Mouse (Mus musculus) testis, adult 2 months (tissue): ENCODE data around the gene Olfr315. TPM values are rescaled to one million over a fixed set of nuclear protein-coding genes. Genes with fewer than 3 reads are reported as not detected.

Source experiments
- H3K27ac ChIP-seq: fragments of 200-500 bp; 2 replicates; pipeline ENCODE4 v1.5.1; 2012; ENCODE audit warnings: low read depth, low read length; ENCODE audit not compliant: control insufficient read depth, insufficient read depth
- H3K27me3 ChIP-seq: fragments of 200-500 bp; 2 replicates; pipeline ENCODE4 v1.6.1; 2012; ENCODE audit warnings: mild to moderate bottlenecking, low read length, moderate library complexity; ENCODE audit not compliant: control insufficient read depth, insufficient read depth
- H3K36me3 ChIP-seq: fragments of 200-500 bp; 2 replicates; pipeline ENCODE4 v1.6.1; 2012; ENCODE audit warnings: mild to moderate bottlenecking, low read length; ENCODE audit not compliant: control insufficient read depth, insufficient read depth
- H3K4me1 ChIP-seq: fragments of 200-500 bp; 2 replicates; pipeline ENCODE4 v1.6.1; 2012; ENCODE audit warnings: low read length; ENCODE audit not compliant: control insufficient read depth, insufficient read depth
- H3K4me3 ChIP-seq: fragments of 200-500 bp; 2 replicates; pipeline ENCODE4 v1.5.1; 2012; ENCODE audit warnings: low read depth, mild to moderate bottlenecking, low read length, moderate library complexity, mixed read lengths; ENCODE audit not compliant: control insufficient read depth
- CTCF ChIP-seq: fragments of 200-500 bp; IDR thresholded peaks from 2 replicates; pipeline ENCODE4 v1.5.1; 2012; ENCODE audit warnings: low read depth, mild to moderate bottlenecking, inconsistent platforms, low read length, moderate library complexity; ENCODE audit not compliant: control insufficient read depth, insufficient read depth, insufficient replicate concordance
- POLR2A ChIP-seq: fragments of 200-500 bp; IDR thresholded peaks from 2 replicates; pipeline ENCODE4 v1.6.1; 2012; ENCODE audit warnings: low read depth, mild to moderate bottlenecking, inconsistent platforms, low read length, moderate library complexity; ENCODE audit not compliant: control insufficient read depth
- polyA plus RNA-seq: library from polyadenylated mRNA; depleted of rRNA; stranded (reverse); fragments of >200 nt; gene quantifications from 2 replicates; pipeline ENCODE4 v1.2.3, GENCODE M21; 2012; rRNA removed

Olfr315 gene
- polyA plus RNA-seq, 1 experiment, result not detected

GRCm38 (mm10) chr11:58829764-58830163 is 56.8 kb downstream of the Olfr315 start:
- Histone ChIP-seq H3K4me3 (no peak overlapping the region), H3K27me3 (no peaks in the 10 kb centered on the region), H3K4me1 (no peaks in the 10 kb centered on the region), H3K36me3 (no peaks in the 10 kb centered on the region), H3K27ac (no peak overlapping the region)
- TF ChIP-seq POLR2A, result no peak
- no peak for TF ChIP-seq CTCF

Other genes with a start within 250 kb of the Olfr315 start
- gene Olfr330, start 238.4 kb upstream of the Olfr315 start, polyA plus RNA-seq, result 1.1 and 1.7 TPM in 2 replicates
- gene Olfr329-ps, start 226.8 kb upstream of the Olfr315 start, polyA plus RNA-seq, result 0.26 and 0.56 TPM in 2 replicates
- gene Olfr328, start 217.6 kb upstream of the Olfr315 start, polyA plus RNA-seq, result not detected in 2 replicates
- gene Olfr224, start 202.6 kb upstream of the Olfr315 start, polyA plus RNA-seq, result 0.11 TPM in 1 of 2 replicates, not detected in the other
- 0.20 and 0.89 TPM in 2 replicates for gene Olfr325, start 195.5 kb upstream of the Olfr315 start, polyA plus RNA-seq
- not detected in 2 replicates for gene Olfr324, start 178.1 kb upstream of the Olfr315 start, polyA plus RNA-seq
- gene 2210407C18Rik, start 157.1 kb upstream of the Olfr315 start, polyA plus RNA-seq, result not detected in 2 replicates
- gene Olfr323, start 142.7 kb upstream of the Olfr315 start, polyA plus RNA-seq, result 0.57 and 2.2 TPM in 2 replicates
- not detected in 2 replicates for gene Trim58, start 132.7 kb upstream of the Olfr315 start, polyA plus RNA-seq
- not detected in 2 replicates for gene Olfr322, start 114.4 kb upstream of the Olfr315 start, polyA plus RNA-seq
- gene Olfr320, start 92.1 kb upstream of the Olfr315 start, polyA plus RNA-seq, result not detected in 2 replicates
- gene Olfr319, start 74.0 kb upstream of the Olfr315 start, polyA plus RNA-seq, result not detected in 2 replicates
- gene Olfr318, start 49.2 kb upstream of the Olfr315 start, polyA plus RNA-seq, result 0.35 TPM in 1 of 2 replicates, not detected in the other
- gene Olfr317, start 34.0 kb upstream of the Olfr315 start, polyA plus RNA-seq, result 0.16 and 0.96 TPM in 2 replicates
- 0.29 and 3.1 TPM in 2 replicates for gene Olfr316, start 20.5 kb upstream of the Olfr315 start, polyA plus RNA-seq
- gene Olfr314, start 9.8 kb downstream of the Olfr315 start, polyA plus RNA-seq, result not detected in 2 replicates
- 142 and 144 TPM in 2 replicates for gene Fam183b, start 28.8 kb downstream of the Olfr315 start, polyA plus RNA-seq
- 0.09 and 0.42 TPM in 2 replicates for gene Olfr313, start 41.8 kb downstream of the Olfr315 start, polyA plus RNA-seq
- 0.02 and 0.06 TPM in 2 replicates for gene Olfr312, start 56.0 kb downstream of the Olfr315 start, polyA plus RNA-seq
- gene Olfr311, start 66.1 kb downstream of the Olfr315 start, polyA plus RNA-seq, result not detected in 2 replicates
- gene Gm12258, start 74.0 kb downstream of the Olfr315 start, polyA plus RNA-seq, result 1.4 and 1.7 TPM in 2 replicates
- 3.1 and 9.7 TPM in 2 replicates for gene 2810021J22Rik, start 94.0 kb downstream of the Olfr315 start, polyA plus RNA-seq
- gene Zfp39, start 131.0 kb downstream of the Olfr315 start, polyA plus RNA-seq, result 23.7 and 35.2 TPM in 2 replicates
- 6.8 and 10.1 TPM in 2 replicates for gene Btnl10, start 144.7 kb downstream of the Olfr315 start, polyA plus RNA-seq
- 215 and 247 TPM in 2 replicates for gene Rnf187, start 165.7 kb downstream of the Olfr315 start, polyA plus RNA-seq
- gene Hist3h2ba, start 175.7 kb downstream of the Olfr315 start, polyA plus RNA-seq, result 8.7 and 8.9 TPM in 2 replicates
- gene Hist3h2a, start 181.5 kb downstream of the Olfr315 start, polyA plus RNA-seq, result 6.4 and 6.5 TPM in 2 replicates
- gene Trim17, start 181.5 kb downstream of the Olfr315 start, polyA plus RNA-seq, result 166 and 167 TPM in 2 replicates
- 44.1 and 48.9 TPM in 2 replicates for gene Trim11, start 204.9 kb downstream of the Olfr315 start, polyA plus RNA-seq